Mouse (Mus musculus) liver, embryonic 11.5 days (tissue): Measurements from ENCODE around the gene Mroh2a. TPM values are rescaled to one million over a fixed set of nuclear protein-coding genes. Genes with fewer than 3 reads are reported as not detected.

Experiments
- ATAC-seq: fragments of 200-750 bp; cut with Nextera tagmentation; replicated peaks from 2 replicates; pipeline ENCODE4 v1.8.0; 2017; ENCODE audit warnings: moderate number of reproducible peaks, mild to moderate bottlenecking, moderate TSS enrichment, moderate library complexity; ENCODE audit not compliant: low FRiP score
- DNase-seq: peaks from one replicate; pipeline ENCODE4 v3.0.0-alpha.2; 2017; ENCODE audit warnings: low spot score
- H3K27ac ChIP-seq: fragments of 300-500 bp; sonication (generic); 2 replicates; pipeline ENCODE4 v1.5.1; 2014; ENCODE audit warnings: mild to moderate bottlenecking, low read depth, low read length, control low read depth
- H3K27me3 ChIP-seq: fragments of 300-500 bp; sonication (generic); replicated peaks from 2 replicates; pipeline ENCODE4 v1.6.1; 2014; ENCODE audit warnings: low read length, mixed read lengths; ENCODE audit not compliant: control insufficient read depth, insufficient read depth
- H3K36me3 ChIP-seq: fragments of 300-500 bp; sonication (generic); 2 replicates; pipeline ENCODE4 v1.6.1; 2014; ENCODE audit warnings: mild to moderate bottlenecking, low read length, moderate library complexity, mixed read lengths; ENCODE audit not compliant: control insufficient read depth, insufficient read depth
- H3K4me1 ChIP-seq: fragments of 300-500 bp; sonication (generic); replicated peaks from 2 replicates; pipeline ENCODE4 v1.6.1; 2014; ENCODE audit warnings: low read length, mixed read lengths; ENCODE audit not compliant: control insufficient read depth, insufficient read depth
- H3K4me2 ChIP-seq: fragments of 300-500 bp; sonication (generic); 2 replicates; pipeline ENCODE4 v1.6.1; 2014; ENCODE audit warnings: mild to moderate bottlenecking, control low read depth, moderate library complexity
- H3K4me3 ChIP-seq: fragments of 300-500 bp; sonication (generic); 2 replicates; pipeline ENCODE4 v1.5.1; 2014; ENCODE audit warnings: low read depth, low read length, control low read depth
- H3K9ac ChIP-seq: fragments of 300-500 bp; sonication (generic); 2 replicates; pipeline ENCODE4 v1.6.1; 2014; ENCODE audit warnings: low read depth, low read length, control low read depth
- H3K9me3 ChIP-seq: fragments of 300-500 bp; sonication (generic); 2 replicates; pipeline ENCODE4 v1.6.1; 2016; ENCODE audit warnings: low read length, inconsistent platforms, mixed read lengths; ENCODE audit not compliant: control insufficient read depth
- WGBS: fragments of 180-500 bp; shearing (Covaris S2); extraction: QIAGEN DNeasy Blood & Tissue Kit; methylation state at CpG from one replicate; pipeline ENCODE4 v1.1.7; 2014; 5-methylcytosine and 5-hydroxymethylcytosine counted together
- polyA plus RNA-seq: library from polyadenylated mRNA; unstranded; fragments of >200 nt; fragmentation: Nextera tagmentation; extraction: Ambion mirVana; gene quantifications from 2 replicates; pipeline ENCODE4 v1.2.1, GENCODE M21; 2014

Gene Mroh2a
- polyA plus RNA-seq, 1 experiment from 2014 or later, result 1.5 TPM

GRCm38 (mm10) chr1:88205294-88205922, 21.4 kb upstream of the Mroh2a start, which contains the start of gene Dnajb3:
TSS of gene Dnajb3 (minus strand) at chr1:88205782.
- peak within 1 kb of the TSS; percentile 77 for H3K4me2 ChIP-seq
- peak within 1 kb of the TSS; percentile 83 for H3K27ac ChIP-seq
- no peaks in the 10 kb centered on the region; the same call in 1 of the 2 replicates for H3K9me3 ChIP-seq
- H3K9ac ChIP-seq, result peak within 1 kb of the TSS; percentile 76
- peaks cover 3% of the 10 kb centered on the region; the same call in 1 of the 2 replicates for H3K4me1 ChIP-seq
- H3K27me3 ChIP-seq, result no peaks in the 10 kb centered on the region
- peak; percentile 82 for DNase-seq
- ATAC-seq, result peak; percentile 88
- WGBS, result 6% methylated on average over 62 of the region's 62 CpGs
- H3K36me3 ChIP-seq, result no peaks in the 10 kb centered on the region
- peak within 1 kb of the TSS; percentile 56 for H3K4me3 ChIP-seq

- Histone ChIP-seq H3K4me2 (peak overlapping the region; percentile 37), H3K4me3 (no peak overlapping the region), H3K9ac (no peak overlapping the region), H3K27ac (peak overlapping the region; percentile 83), H3K36me3 (no peaks in the 10 kb centered on the region), H3K9me3 (peaks cover 7% of the 10 kb centered on the region), H3K4me1 (peaks cover 3% of the 10 kb centered on the region; the same call in 1 of the 2 replicates), H3K27me3 (no peaks in the 10 kb centered on the region)
- 47% methylated on average over 2 of the region's 2 CpGs for WGBS
- DNase-seq, result peak; percentile 32
- peak; percentile 88 for ATAC-seq
These were observed 19.8 kb upstream of the Mroh2a start for GRCm38 (mm10) chr1:88206843-88207479.

GRCm38 (mm10) chr1:88211812-88212211, 15.0 kb upstream of the Mroh2a start, which contains the start of gene Ugt1a1:
TSS of gene Ugt1a1 (plus strand) at chr1:88211959.
- Histone ChIP-seq H3K9ac (no peak within 1 kb of the TSS), H3K27me3 (no peaks in the 10 kb centered on the region), H3K4me3 (no peak within 1 kb of the TSS), H3K27ac (no peak within 1 kb of the TSS), H3K4me1 (peaks cover 3% of the 10 kb centered on the region; the same call in 1 of the 2 replicates), H3K9me3 (peaks cover 50% of the 10 kb centered on the region), H3K36me3 (no peaks in the 10 kb centered on the region), H3K4me2 (no peak within 1 kb of the TSS)
- 64% methylated on average over 8 of the region's 8 CpGs for WGBS
- no peak; the same call in 1 of the 2 replicates for ATAC-seq
- DNase-seq, result peak; percentile 42

- H3K4me2 ChIP-seq, result no peak overlapping the region
- ATAC-seq, result peak; percentile 6; the same call in 1 of the 2 replicates
- H3K36me3 ChIP-seq, result no peaks in the 10 kb centered on the region
- H3K27me3 ChIP-seq, result no peaks in the 10 kb centered on the region
- DNase-seq, result peak; percentile 34
- H3K27ac ChIP-seq, result no peak overlapping the region
- H3K4me3 ChIP-seq, result no peak overlapping the region
- H3K4me1 ChIP-seq, result peaks cover 2% of the 10 kb centered on the region; the same call in 1 of the 2 replicates
- WGBS, result 60% methylated on average over 8 of the region's 8 CpGs
- H3K9me3 ChIP-seq, result peaks cover 57% of the 10 kb centered on the region
- no peak overlapping the region for H3K9ac ChIP-seq
These were observed 14.3 kb upstream of the Mroh2a start for GRCm38 (mm10) chr1:88212341-88213045.

GRCm38 (mm10) chr1:88213061-88213460, 13.7 kb upstream of the Mroh2a start:
- no peak overlapping the region for H3K4me2 ChIP-seq
- no peaks in the 10 kb centered on the region for H3K27me3 ChIP-seq
- peaks cover 59% of the 10 kb centered on the region for H3K9me3 ChIP-seq
- no peak overlapping the region for H3K27ac ChIP-seq
- H3K4me3 ChIP-seq, result no peak overlapping the region
- H3K36me3 ChIP-seq, result no peaks in the 10 kb centered on the region
- peak; percentile 27 for DNase-seq
- no peak overlapping the region for H3K9ac ChIP-seq
- no peaks in the 10 kb centered on the region for H3K4me1 ChIP-seq
- WGBS, result 65% methylated on average over 1 of the region's 1 CpGs
- ATAC-seq, result no peak

- ATAC-seq (no peak), DNase-seq (peak; percentile 45)
- no peak overlapping the region for H3K4me2 ChIP-seq
- H3K36me3 ChIP-seq, result no peaks in the 10 kb centered on the region
- H3K4me3 ChIP-seq, result no peak overlapping the region
- no peak overlapping the region for H3K9ac ChIP-seq
- no peaks in the 10 kb centered on the region for H3K27me3 ChIP-seq
- no peak overlapping the region for H3K27ac ChIP-seq
- H3K9me3 ChIP-seq, result peaks cover 59% of the 10 kb centered on the region
- no peaks in the 10 kb centered on the region for H3K4me1 ChIP-seq
- 72% methylated on average over 2 of the region's 2 CpGs for WGBS
These were observed 12.9 kb upstream of the Mroh2a start for GRCm38 (mm10) chr1:88213766-88214461.

- DNase-seq (no peak), ATAC-seq (no peak)
These were observed 12.3 kb upstream of the Mroh2a start for GRCm38 (mm10) chr1:88214462-88214952.

More at GRCm38 (mm10) chr1:88214462-88214952, 12.3 kb upstream of the Mroh2a start:
- H3K27ac ChIP-seq, result no peak overlapping the region
- H3K36me3 ChIP-seq, result no peaks in the 10 kb centered on the region
- no peak overlapping the region for H3K4me2 ChIP-seq
- H3K9ac ChIP-seq, result no peak overlapping the region
- H3K4me1 ChIP-seq, result no peaks in the 10 kb centered on the region
- H3K4me3 ChIP-seq, result no peak overlapping the region
- H3K9me3 ChIP-seq, result peaks cover 59% of the 10 kb centered on the region
- no peaks in the 10 kb centered on the region for H3K27me3 ChIP-seq
- WGBS, result 71% methylated on average over 2 of the region's 2 CpGs
